Mouse (Mus musculus) left cerebral cortex, postnatal 25 days (tissue): ENCODE measurements at regions not wholly inside any gene's neighbourhood (a gene's known extent, or its start where the extent isn't known, plus 50 kb on each side); places are given as distances from the start of the nearest gene placed in this dataset.
"Not testable (repeated sequence)": the region's sequence is repeated elsewhere in the genome, so short reads cannot be mapped to it uniquely, and the experiment has no call there.

ENCODE experiments used
- DNase-seq, 2 experiments: peaks; one replicate each; pipeline ENCODE4 v3.0.0; 2022; ENCODE audit warnings: low spot score in 2 of 2, mixed read lengths in 1 of 2
- intact Hi-C: fragments of 180-260 bp; cut with DNase I; formaldehyde crosslinking; loops from one replicate; pipeline ENCODE4 v1.15.1; 2025

DNA sequence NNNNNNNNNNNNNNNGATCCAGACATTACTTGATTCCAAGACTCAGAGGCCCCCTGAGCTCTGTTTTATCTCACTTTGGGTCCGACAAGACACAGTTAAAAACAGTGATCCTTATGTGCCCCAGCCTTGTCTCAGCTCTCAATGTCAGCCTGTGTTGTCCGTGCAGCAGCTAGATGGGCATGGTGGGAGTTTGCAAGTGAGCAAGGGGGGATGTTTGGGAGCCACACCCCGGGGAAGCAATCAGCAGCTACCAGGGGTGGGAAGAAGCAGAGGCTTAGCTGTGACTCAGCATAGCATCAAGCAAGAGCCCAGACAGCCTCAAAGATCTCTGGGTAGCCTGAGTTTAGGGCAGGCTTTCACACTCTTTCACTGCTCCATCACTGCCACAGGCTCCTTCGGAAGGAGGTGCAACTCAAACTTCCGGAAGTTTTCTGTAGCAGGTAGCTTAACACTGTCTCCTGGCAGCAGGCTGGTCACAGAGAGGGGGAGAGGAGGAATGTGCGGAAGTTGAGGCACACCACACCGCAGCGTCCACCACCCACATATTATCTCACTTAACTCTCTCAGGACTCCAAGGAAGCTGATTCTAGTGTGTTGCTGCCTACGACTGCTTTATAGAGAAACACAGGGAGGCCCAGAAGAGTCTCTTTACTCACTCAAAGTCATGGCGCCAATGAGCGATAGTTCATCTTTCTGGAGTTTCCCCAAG, 80.2 kb upstream of the Defb33 start:
- peak in 1 of 2 experiments; percentile 48 for DNase-seq
- intact Hi-C loops, result not testable (repeated sequence)

DNA sequence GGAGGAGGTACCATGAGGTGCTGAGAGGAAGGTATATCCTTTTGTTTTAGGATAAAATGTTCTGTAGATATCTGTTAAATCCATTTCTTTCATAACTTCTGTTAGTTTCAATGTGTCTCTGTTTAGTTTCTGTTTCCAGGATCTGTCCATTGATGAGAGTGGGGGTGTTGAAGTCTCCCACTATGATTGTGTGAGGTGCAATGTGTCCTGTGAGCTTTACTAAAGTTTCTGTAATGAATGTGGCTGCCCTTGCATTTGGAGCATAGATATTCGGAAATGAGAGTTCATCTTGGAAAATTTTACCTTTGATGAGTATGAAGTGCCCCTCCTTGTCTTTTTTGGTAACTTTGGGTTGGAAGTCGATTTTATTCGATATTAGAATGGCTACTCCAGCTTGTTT, 79.0 kb upstream of the Defb33 start:
- DNase-seq, result peak in 1 of 2 experiments; percentile 16
- intact Hi-C loops, result not testable (repeated sequence)

DNA sequence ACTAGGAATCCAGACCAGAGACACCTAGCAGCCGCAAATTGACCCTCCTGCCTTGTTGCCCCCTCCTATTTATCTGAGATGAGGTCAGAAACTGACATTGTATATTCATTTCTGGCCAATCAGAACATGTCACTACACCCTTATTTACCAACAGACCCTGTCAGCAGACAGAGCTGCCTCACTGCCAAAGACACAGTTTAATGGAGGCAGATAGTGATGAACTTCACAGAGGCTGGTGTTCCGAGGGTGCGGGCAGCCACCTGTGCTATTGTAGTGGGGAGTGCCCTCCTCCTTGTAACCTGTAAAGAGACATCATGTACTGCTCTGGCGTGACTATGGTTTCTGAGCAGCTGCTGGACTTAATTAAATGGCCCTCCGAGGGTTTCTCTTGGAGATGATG, 70.0 kb upstream of the Defb33 start:
- intact Hi-C loops, result not testable (repeated sequence)
- peak; percentile 46 to 47 for DNase-seq

DNA sequence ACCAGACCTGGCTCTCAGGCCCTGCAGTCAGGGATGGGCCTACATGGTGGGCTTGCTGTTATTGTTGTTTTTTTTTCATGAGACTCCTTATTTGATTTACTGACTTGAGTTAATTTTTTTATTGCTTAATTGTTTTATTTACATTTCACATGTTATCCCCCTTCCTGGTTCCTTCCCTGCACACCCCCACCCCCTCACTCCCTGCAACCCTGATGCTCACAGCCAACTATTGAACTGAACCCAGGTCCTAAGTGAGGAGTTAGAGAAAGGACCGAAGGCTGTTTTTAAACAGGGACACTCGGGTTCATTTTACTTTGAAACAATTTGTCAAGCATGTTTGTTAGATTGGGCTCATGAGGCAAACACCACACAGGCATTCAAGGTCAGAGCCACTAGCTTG, 69.2 kb upstream of the Defb33 start:
- DNase-seq, intact Hi-C loops: not testable (repeated sequence)

DNA sequence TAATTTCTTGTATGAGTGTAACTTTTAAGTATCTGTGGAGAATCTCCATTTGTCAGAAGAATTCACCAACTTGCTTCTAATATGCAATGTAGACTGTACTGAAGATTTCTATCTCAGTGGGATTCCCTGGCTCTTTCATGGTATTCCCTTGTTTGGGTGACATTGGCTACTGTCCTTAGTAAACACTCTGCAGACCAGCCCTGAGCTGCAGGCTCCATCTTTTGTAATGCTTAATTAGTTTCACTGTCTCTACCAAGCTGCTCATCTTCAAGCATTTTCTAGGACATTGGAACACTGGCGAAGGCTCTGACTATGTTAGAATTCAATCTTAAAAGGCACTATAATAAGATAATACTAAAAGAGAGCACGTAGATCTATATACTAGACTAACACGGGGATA, 53.0 kb upstream of the Defb33 start:
- DNase-seq, intact Hi-C loops: not testable (repeated sequence)
